Mouse (Mus musculus): Measurements from ENCODE around the gene Hspa1b.
"Not testable (repeated sequence)": the region's sequence is repeated elsewhere in the genome, so short reads cannot be mapped to it uniquely, and the experiment has no call there.

- not testable (repeated sequence) for TF ChIP-seq CTCF (IDR thresholded peaks at IDR 0.05; ENCODE audit: borderline replicate concordance, insufficient read depth, low read depth, low read length); POLR2A (IDR thresholded peaks at IDR 0.05; ENCODE audit: borderline replicate concordance, insufficient read depth, low read length)
Measured at GRCm38 (mm10) chr17:34995192-34995591, 36.2 kb upstream of the Hspa1b start.
